Mouse (Mus musculus): ENCODE results near the gene Acot7.
A peak's percentile ranks its signal among the peaks of the same experiment; 100 is the strongest.

Gene Acot7

DNA sequence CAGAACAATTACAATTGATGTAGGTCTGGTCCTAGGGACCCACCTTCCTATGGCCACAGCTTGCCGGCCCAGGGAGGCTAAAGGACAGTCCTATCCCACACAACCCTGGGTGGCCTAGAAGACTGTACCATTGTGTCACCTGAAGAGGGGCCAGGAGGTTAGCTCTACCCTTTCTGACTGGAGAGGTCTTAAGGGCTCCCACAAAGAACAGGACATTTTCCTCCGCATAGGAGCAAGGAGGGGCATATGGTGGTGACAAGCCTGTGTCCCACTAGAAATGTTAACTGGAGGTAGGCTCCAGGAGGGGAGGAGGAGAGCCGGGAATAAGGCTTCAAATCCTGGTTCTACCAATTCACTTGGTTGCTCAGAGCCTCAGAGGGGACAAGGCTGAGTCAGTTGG lies 95.3 kb downstream of the Acot7 start:
- DNase-seq (ENCODE audit: low spot score in 2 of 2), result no peak

GRCm38 (mm10) chr4:152273621-152274236 lies 95.8 kb downstream of the Acot7 start, which contains the start of gene Gpr153:
Gpr153 (plus strand) TSS chr4:152274232.
- no peak for DNase-seq (ENCODE audit: low spot score in 2 of 2)

DNA sequence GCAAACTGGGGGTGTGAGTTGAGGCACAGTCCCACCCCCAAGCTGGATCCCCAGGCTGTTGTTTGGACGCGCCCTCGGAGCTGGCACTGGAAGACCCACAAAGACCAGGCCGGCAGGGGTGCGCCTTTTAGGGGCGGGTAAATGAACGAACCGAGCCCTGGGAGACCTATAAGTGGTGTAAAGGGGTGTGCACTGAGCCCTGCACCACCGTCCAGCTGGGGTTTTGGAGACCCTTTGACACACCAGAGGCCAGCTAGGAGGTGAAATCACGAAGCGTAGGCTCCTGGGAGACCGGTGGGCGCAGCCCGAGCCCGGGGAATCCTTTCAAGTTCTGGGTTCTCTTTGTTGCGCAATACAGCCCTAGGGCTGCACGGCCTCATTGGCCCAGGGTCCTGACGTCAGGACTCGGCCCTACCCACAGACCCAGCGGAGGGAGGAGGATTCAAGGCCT lies 96.8 kb downstream of the Acot7 start:
- no peak for DNase-seq (ENCODE audit: low spot score in 2 of 2)

- DNase-seq (ENCODE audit: low spot score in 2 of 2), result no peak
These were observed 98.7 kb downstream of the Acot7 start for GRCm38 (mm10) chr4:152276389-152277347.

DNA sequence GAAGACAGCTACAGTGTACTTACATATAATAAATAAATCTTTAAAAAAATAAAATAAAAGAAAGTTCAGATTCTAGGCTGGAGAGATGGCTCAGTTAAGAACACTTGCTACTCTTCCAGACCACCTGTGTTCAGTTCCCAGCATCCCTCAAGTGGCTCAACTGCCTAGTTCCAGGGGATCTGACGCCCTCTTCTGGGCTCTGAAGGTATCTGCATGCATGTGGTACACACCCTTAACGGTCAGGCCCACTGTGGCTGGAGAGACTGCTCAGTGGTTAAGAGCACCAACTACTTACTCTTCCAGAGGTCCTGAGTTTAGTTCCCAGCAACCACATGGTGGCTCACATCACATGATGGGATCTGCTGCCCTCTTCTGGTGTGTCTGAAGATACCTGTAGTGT lies 100.0 kb downstream of the Acot7 start:
- no peak for DNase-seq (ENCODE audit: low spot score in 2 of 2)

DNA sequence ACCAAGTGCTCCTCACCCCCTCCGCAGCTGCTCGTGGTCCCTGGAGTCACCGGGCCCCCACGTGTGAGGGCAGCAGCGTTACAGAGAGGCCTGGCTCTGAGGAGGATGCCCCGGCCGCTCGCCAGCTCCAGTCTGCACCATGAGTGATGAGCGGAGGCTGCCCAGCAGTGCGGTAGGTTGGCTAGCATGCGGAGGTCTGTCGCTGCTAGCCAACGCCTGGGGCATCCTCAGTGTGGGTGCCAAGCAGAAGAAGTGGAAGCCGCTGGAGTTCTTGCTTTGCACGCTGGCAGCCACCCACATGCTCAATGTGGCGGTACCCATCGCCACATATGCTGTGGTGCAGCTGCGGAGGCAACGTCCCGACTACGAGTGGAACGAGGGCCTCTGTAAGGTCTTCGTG lies 101.1 kb downstream of the Acot7 start:
- no peak for DNase-seq (ENCODE audit: low spot score in 2 of 2)

GRCm38 (mm10) chr4:152281601-152282000 lies 103.7 kb downstream of the Acot7 start:
- no peak for DNase-seq (ENCODE audit: low spot score in 2 of 2)

GRCm38 (mm10) chr4:152282721-152283120 lies 104.8 kb downstream of the Acot7 start:
- no peak for DNase-seq (ENCODE audit: low spot score in 2 of 2)

DNA sequence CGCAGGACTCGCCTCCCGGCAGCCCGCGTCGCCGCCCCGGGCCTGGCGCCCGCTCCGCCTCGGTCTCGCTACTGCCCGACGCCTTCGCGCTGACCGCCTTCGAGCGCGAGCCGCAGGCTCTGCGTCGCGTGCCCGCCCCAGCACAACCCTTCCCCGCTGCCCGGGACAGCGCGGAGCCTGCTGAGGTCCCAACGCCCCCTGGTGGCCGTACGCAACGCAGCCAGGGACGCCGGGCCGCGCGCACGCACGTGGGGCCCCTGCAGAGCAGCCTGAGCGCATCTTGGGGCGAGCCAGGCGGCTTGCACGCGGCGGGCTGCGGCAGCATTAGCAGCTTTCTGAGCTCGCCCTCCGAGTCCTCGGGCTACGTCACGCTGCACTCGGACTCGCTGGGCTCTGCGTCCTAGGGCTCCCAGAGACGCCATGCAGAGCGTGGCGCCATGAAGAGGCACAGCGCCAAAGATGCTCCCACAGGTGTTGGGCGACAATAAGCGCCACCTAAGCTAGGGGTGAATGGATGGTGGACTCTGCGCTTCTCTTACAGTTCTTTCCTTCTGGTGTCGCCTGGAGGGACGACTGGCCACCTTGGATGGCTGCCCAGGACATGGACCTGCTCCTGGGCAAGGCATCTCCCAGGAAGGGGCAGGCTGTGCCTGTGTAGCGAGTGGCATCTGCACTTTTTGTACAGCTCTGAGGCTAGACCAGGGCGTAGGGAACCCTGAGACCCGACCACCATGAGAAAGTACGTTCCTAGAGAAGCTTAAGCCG lies 105.4 kb downstream of the Acot7 start:
- DNase-seq (ENCODE audit: low spot score in 2 of 2), result peak; percentile 68 to 69

DNA sequence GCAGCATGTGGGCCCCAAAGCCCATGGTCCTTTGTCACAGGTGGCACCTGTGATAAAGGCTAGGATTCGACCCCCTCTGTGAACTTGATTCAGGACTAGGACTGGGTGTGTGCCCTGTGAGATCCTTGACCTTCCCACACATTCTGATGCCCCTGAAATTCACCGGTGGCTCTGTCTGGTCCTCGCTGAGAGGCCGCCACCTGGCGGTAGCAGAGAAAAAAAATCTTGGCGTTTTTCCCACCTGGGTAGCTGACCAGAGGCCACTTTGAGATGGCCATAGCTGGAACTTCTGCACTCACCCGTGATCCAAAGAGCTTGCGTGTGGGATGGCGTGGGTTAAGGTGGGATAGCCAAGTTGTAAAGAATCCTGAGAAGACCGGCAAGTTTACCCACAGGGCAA lies 107.6 kb downstream of the Acot7 start:
- no peak for DNase-seq (ENCODE audit: low spot score in 2 of 2)

GRCm38 (mm10) chr4:152286183-152286582 lies 108.2 kb downstream of the Acot7 start:
- DNase-seq (ENCODE audit: low spot score in 2 of 2), result no peak

DNA sequence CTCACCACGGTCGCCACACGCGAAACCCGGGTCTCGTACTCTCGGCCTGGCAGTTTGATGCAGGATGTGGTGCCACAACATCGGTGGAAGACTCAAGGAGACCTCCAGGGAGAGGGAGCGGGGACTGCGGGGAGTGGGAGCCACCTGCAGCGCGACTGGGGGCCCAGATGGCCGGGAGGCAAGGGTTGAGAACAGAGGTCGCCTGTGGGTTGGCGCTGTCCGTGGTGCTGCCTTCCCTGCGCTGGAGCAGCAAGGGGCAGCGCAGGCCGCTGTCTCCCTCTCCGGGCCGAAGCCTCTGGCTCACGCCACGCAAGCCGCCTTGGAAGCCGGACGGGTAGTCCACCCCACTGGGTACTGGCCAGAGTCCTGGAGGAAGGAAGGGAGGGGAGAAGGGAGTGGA lies 109.0 kb downstream of the Acot7 start:
- DNase-seq (ENCODE audit: low spot score in 2 of 2), result peak; percentile 23 to 39

DNA sequence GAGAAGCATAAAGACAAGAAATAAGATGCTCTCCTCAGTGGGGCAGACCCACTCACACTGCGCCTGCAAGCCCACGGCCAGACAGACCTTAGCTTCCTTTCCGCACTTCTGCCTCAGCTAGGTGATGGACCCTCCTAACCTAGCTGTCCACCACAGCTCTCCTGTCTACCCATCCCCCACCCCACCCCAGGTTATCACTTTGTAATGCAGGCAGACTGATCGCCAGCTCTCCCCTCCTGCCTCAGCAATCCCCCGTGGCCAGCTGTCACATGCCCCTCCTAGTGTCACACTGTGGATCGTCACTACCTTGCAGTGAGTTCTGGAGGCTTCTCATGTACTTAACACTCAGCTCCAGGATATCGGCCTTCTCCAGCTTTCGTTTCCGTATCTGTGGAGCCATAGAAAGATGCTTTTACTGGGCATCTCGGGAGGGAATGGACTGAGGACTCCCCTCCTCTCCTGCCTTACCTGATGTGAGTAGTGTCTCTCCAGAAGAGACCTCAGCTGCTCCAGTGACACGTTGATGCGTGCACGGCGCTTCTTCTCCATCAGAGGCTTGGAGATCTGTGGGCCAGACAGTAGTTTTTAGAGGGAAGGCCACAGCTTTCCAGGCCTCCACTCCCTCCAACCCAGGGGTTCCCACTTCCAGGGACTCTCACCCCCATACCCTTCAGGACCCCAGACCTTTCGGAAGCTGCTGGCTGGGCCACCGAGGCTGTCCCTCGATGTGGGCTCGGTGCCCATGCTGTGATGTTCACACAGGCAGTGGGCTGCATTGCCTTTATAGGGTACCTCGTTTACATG lies 109.6 kb downstream of the Acot7 start:
- DNase-seq (ENCODE audit: low spot score in 2 of 2), result no peak

DNA sequence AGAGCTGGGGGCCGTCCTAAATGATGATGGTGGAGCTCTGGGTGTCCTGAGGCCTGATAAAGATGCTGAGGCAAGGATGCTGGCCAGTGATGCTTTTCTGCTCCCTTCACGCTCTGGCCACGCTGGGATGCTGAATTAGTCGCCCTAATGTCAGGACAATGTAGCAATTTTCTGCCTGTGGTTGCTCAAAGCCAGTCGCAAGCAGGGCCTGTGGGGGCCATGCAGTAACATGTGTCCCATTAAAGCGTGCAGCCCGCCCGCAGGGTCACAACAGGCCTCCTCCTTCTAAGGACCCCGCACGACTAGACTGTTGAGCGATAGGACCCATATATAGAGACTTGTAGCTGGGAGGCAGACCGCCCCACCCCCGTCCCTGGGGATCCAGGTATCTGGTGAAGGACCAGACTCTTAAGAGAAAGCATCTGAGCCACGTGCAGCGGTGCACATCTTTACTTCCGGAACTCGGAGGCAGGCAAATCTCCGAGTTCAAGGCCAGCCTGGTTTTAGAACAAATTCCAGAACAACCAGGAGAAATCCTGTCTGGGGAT lies 110.5 kb downstream of the Acot7 start:
- no peak for DNase-seq (ENCODE audit: low spot score in 2 of 2)

- DNase-seq (ENCODE audit: low spot score in 2 of 2), result no peak
These were observed 112.5 kb downstream of the Acot7 start for GRCm38 (mm10) chr4:152290385-152290784.

DNA sequence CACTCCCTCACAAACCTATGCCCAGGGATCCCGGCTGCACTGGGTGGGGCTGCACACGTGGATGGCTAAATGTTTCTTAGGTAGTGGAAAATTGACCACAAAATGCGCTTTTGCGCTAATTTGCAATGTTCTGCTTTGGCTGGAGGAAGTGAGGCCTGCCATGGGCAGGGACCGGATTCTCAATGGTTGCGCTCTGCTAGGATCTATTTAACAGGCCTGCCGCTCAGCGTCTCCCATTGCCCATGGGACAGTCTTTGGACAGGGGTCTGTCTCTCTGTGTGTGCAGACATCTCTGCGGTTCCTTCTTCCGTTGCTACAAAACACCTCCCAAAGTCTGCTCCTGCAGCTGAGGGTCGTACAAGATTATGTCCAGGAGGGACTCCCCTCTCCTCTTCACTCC lies 113.1 kb downstream of the Acot7 start:
- no peak for DNase-seq (ENCODE audit: low spot score in 2 of 2)

- DNase-seq (ENCODE audit: low spot score in 2 of 2), result no peak
These were observed 113.6 kb downstream of the Acot7 start, which contains the start of gene Hes3 for GRCm38 (mm10) chr4:152291562-152291961. Hes3 (minus strand) TSS chr4:152291662.

- no peak for DNase-seq (ENCODE audit: low spot score in 2 of 2)
These were observed 114.3 kb downstream of the Acot7 start for GRCm38 (mm10) chr4:152292102-152292765.

DNA sequence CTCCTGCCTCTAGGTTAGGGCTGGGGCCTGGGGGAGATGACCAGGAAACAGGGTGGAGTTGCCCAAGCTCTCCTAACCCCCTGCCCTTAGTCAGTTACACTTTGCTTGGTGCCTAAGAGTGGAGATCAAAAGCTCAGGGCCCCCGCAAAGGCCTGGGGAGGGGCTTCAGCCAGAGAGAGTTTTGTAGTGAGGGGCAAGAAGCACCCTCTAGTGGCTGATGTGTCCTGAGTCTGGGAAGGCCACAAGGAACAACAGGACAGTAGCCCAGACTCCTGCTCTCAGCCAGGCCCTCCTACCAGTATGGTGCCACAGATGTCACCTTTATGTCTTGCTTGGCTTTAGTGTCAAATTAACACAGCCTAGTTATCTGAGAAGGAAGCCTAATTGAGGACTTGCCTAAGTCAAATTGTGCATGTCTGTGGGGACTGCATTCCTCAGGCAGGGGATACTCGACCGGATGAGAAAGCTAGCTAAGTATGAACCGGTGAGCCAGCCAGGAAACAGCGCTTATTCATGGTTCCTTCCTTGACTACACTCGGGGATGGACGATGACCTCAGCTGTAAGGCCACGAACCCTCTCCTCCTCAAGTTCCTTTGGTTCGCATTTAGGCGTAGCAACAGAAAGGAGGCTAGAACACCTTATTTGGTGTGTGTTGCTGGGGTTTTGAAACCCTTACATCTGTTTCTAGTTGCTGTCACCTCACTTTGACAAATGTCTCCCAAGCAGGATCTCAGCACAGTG lies 116.4 kb downstream of the Acot7 start:
- DNase-seq (ENCODE audit: low spot score in 2 of 2), result no peak

DNA sequence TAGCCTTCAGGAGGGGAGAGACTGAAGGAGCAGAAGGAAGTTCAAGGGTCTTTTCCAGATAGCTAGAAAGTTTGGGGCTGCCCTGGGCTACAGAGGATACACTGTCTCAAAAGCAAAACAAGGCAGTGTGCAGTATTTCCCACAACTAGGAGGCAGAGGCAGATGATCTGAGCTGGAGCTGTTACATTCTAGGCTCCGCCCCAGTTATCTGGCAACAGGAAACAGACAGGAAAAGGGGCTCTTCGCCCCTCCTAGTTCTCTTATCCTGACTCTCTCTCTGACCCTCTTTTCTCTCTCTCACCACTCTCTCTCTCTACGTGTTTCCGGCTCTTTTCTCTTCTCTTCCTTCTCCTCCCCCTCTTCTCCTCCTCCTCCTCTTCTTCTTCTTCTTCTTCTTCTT lies 118.0 kb downstream of the Acot7 start:
- no peak for DNase-seq (ENCODE audit: low spot score in 2 of 2)
